Mouse (Mus musculus): ENCODE measurements at regions not wholly inside any gene's neighbourhood (a gene's known extent, or its start where the extent isn't known, plus 50 kb on each side); places are given as distances from the start of the nearest gene placed in this dataset.
"Not testable (repeated sequence)": the region's sequence is repeated elsewhere in the genome, so short reads cannot be mapped to it uniquely, and the experiment has no call there.

DNA sequence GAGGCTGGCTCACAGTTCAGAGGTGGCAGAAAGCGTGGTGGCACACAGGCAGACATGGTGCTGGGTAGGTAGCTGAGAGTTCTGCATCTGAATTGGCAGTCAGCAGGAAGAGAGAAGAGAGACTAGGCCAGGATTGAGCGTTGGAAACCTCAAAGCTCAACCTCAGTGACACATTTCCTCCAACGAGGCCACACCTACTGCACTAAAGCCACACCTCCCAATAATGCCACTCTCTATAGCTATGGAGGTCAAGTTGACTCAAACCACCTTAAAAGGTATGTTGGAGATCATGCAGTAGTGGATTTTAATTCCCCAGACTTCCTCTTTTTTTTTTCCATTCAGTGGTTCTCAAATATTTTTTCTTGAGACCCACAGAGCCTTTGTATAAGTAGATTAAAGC lies 57.1 kb downstream of the Ccdc54 start:
- DNase-seq = no peak

GRCm38 (mm10) chr16:50529511-50530416 lies 61.2 kb downstream of the Ccdc54 start:
- DNase-seq = peak; percentile 84

GRCm38 (mm10) chr16:50528677-50529510 lies 62.1 kb downstream of the Ccdc54 start:
- DNase-seq = peak; percentile 48

DNA sequence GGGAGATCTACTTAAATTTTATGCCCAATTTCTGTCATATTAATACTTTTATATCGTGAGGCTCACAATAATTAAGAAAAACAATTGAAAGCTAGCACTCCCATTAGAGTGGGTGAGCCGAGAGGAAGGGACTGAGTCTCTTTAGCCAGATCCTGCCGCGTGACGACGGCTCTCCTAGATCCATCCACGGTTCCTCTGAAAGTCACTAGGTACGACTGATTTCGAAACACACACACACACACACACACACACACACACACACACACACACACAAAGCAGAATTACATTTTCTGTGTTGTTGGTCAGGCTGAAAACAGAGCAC lies 62.6 kb downstream of the Ccdc54 start:
- no peak for DNase-seq

DNA sequence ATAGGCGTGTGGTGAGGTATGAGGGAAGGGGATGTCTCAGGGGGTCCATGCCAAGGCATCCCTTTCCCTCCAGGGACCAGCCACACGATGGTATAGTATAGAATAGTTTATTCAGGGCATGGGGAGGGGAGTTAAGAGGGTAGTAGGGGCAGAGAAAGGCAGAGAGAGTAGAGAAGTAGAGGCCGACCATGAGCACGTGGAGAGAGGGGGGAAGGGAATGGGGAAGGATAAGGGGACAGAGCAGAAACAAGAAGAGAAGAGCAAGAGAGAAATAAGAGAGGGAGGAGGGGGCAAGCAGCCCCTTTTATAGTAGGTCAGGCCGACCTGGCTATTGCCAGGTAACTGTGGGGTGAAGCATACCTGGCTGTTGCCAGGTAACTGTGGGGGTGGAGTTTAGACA lies 64.0 kb downstream of the Ccdc54 start:
- DNase-seq = not testable (repeated sequence)

GRCm38 (mm10) chr16:50525934-50526366 lies 65.0 kb downstream of the Ccdc54 start:
- DNase-seq = no peak

- no peak for DNase-seq
Observed at GRCm38 (mm10) chr16:50525504-50525903, 65.5 kb downstream of the Ccdc54 start.

DNA sequence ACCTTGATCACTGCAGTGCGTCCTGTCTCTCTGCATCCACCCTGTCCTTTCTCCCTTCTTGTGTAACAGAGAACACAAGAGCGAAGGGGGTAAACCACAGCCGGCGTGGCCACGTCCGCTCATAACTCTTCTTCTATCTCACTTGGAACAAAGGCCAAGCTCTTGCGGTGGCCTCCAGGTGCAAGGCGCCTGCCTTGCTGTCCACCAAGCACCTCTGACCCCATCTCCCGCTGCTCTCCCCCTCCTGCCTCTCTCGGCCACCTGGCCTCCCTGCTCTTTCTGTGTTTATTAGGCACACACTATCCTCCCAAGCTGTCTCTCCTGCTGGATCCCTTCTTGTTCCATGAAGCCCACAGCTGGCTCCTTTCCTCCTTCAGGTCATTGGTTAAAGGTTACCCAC lies 71.3 kb downstream of the Ccdc54 start:
- no peak for DNase-seq

DNA sequence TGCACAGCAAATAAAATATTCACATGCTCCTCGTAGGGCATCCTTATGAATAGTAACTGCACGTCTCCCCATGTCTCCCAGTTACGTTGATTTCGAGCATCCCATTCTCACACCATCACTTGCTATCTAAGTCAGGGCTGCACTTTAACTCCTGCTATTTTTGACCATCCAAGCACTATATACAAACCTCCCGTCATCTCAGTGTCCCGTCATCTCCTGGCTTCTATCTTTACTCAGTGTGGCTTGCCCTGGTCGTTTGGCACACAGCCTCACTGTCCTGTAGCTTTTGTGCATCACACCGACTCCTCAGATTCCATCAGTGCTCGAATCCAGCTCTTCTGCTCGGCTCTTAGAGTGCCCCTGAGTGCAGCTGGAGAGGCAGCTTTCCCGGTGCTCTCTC lies 74.4 kb downstream of the Ccdc54 start:
- no peak for DNase-seq

DNA sequence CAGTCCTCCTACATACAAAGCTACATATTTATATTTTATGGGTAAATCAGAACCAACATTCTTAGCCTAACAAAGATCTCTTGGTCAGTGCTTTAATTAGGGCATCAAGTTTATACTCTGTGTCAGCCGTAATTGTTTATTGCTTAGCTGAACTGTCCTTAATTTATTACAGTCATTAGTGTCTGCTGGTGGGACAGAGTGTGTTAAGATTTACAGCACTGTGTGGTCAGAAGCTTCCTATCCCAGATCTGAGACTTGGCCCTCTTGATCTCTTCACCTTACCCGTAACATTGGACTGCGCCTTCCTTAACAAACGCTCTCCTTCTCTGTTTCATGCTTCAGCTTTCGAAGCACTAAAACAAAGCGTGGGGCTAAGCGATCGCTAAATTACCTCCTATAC lies 75.9 kb downstream of the Ccdc54 start:
- no peak for DNase-seq

DNA sequence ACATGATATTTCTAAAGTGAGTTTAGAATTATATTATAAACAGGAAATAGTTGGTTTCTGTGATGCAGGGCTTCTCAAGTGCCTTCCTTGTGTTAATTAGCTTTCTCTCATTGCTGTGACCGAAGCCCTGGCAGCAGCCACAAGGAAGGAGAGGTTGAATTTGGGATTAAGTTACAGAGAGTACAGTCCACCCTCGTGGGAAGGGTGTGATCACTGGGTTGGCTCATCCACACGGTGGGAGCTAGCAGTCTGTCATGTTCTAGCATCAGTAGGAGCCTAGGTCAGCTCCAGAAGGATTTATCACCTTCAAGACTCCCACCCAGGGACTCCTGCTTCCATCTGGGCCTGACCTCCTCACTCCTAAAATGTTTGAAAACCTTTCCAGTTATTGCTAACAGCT lies 78.9 kb downstream of the Ccdc54 start:
- DNase-seq = no peak

GRCm38 (mm10) chr16:50509529-50509895 lies 77.3 kb upstream of the Bbx start:
- no peak for DNase-seq

DNA sequence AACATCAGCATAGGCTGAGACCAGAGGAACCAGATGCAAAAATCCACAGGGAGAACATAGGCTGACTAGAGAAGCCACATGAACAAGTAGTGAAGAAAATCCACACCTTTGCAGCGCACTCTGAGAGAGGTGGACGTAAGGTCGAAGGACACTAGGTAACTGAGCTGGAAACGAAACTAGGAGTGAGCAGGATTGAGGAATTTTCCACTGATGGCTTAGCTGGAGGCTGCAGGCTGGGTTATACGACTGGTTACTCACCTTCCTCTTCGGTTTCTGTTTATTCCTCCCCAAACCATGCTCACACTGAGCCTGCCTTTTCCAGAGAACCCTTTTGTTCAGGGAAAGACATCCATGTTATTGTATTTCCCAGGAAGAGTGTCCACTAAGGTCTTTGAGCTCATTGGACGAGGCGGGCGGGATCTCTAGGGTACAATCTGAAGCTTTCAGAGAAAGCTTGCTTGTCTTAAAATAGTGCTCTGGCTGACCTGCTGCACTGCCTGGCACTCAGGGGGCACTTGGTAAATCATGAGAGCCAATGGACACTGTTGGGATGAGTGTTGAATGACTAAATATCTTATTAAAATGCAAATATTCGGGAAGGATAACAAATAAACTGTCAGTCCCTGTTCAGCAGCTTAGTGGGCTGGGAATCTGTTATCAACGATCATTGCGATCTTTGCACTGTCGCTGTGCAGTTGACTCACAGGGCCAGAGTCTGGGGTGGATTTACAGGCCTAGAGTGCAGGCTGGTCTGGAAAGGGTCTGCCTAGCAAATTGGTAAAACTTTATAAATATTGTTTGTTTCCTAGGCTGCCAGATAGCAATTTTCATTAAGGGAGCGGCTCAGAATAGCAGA lies 76.7 kb upstream of the Bbx start:
- DNase-seq = no peak

GRCm38 (mm10) chr16:50504619-50505018 lies 72.4 kb upstream of the Bbx start:
- DNase-seq = no peak

DNA sequence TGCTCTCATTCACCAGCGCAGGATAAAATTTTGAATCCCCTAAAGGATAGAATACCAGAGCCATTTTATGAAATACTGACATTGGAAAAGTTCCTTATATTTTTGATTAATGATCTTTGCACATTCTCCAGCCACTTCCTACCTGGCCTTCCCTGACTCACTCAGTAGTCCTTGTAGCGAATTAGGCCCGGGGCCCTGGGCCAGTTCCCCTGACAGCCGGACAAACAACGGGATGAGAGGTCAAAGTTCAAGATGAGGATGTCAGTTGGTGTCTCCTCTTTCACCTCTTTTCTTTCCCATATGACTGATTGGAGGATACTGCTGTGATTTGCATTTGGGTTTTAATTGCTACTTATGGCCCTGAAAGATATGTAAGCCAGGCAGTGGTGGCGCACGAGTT lies 66.7 kb upstream of the Bbx start:
- no peak for DNase-seq

DNA sequence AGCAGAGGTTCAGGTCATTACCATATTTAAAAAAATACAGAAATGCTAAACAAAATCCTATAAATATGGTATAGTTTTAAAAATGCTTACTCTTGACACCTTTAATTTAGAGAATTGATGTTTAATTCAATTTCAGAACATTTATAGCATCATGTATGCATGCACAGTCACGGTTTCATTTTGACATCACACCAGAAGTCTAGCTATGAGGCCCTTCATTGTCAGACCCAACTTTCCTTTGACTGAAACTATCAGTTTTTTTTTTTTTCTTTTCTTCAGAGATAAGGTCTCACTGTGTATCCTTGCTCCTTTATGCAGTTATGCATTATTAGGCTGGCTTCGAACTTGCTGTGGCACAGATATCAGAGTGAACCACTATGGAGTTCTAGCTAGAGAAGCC lies 61.5 kb upstream of the Bbx start:
- DNase-seq = no peak

DNA sequence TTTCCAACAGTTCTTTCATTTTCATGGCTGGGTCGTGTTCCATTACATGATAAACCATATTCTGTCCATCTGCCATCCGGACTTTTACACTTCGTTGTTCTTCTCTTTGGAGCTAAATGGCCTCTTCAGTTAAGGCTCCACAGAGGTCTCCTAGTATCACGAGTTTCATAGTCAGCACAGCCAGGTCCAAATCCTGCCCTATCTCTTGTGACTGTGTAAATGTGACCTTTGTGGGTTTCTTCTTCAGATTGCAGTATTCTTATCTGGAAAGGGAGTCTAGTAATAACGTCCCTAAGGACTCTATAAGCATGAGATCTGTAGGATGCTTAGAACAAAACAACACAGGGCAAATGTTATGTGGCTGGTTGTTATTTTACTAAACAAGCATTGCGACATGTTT lies 57.1 kb upstream of the Bbx start:
- no peak for DNase-seq

GRCm38 (mm10) chr16:50482360-50482786 lies 50.2 kb upstream of the Bbx start:
- no peak for DNase-seq

Measured in cerebellum, adult 11 months (tissue).